Mouse (Mus musculus): Measurements from ENCODE around the gene Spice1. TPM values are rescaled to one million over a fixed set of nuclear protein-coding genes. Genes with fewer than 3 reads are reported as not detected.

The Spice1 gene
- 29.5 and 31.1 TPM in 2 replicates for polyA plus RNA-seq (2015; fragmentation: Nextera tagmentation; extraction: Ambion mirVana)

GRCm38 (mm10) chr16:44347071-44347901, at the start of gene Spice1:
Gene Spice1 (plus strand): TSS chr16:44347121.
- ATAC-seq (ENCODE audit: insufficient number of reproducible peaks, low FRiP score, low TSS enrichment, low read depth), result peak; percentile 98
- H3K27me3 ChIP-seq, result no peaks in the 10 kb centered on the region
- H3K27ac ChIP-seq (replicated peaks), result peak within 1 kb of the TSS; percentile 94
- H3K9ac ChIP-seq, result peak within 1 kb of the TSS; percentile 72
- no peaks in the 10 kb centered on the region for H3K9me3 ChIP-seq (replicated peaks)
- H3K36me3 ChIP-seq, result no peaks in the 10 kb centered on the region
- H3K4me3 ChIP-seq (replicated peaks), result peak within 1 kb of the TSS; percentile 91
- H3K4me2 ChIP-seq (replicated peaks), result peak within 1 kb of the TSS; percentile 58
- H3K4me1 ChIP-seq, result peaks cover 11% of the 10 kb centered on the region
- under 1% methylated on average over 67 of the region's 67 CpGs for WGBS

- no peaks in the 10 kb centered on the region for H3K4me1 ChIP-seq
- no peak overlapping the region for H3K27ac ChIP-seq (replicated peaks)
- no peak overlapping the region for H3K4me2 ChIP-seq (replicated peaks)
- no peaks in the 10 kb centered on the region for H3K9me3 ChIP-seq (replicated peaks)
- no peaks in the 10 kb centered on the region for H3K36me3 ChIP-seq
- no peak for ATAC-seq (ENCODE audit: insufficient number of reproducible peaks, low FRiP score, low TSS enrichment, low read depth)
- 80% methylated on average over 20 of the region's 20 CpGs for WGBS
- no peak overlapping the region for H3K9ac ChIP-seq
- no peak overlapping the region for H3K4me3 ChIP-seq (replicated peaks)
- no peaks in the 10 kb centered on the region for H3K27me3 ChIP-seq
Measured at GRCm38 (mm10) chr16:44299438-44300093, 47.4 kb upstream of the Spice1 start.

GRCm38 (mm10) chr16:44302126-44302892, 44.6 kb upstream of the Spice1 start:
- Histone ChIP-seq H3K9ac (no peak overlapping the region), H3K36me3 (no peaks in the 10 kb centered on the region), H3K4me2 (replicated peaks) (no peak overlapping the region), H3K27ac (replicated peaks) (no peak overlapping the region), H3K4me3 (replicated peaks) (no peak overlapping the region), H3K4me1 (no peaks in the 10 kb centered on the region), H3K27me3 (no peaks in the 10 kb centered on the region), H3K9me3 (replicated peaks) (no peaks in the 10 kb centered on the region)
- ATAC-seq (ENCODE audit: insufficient number of reproducible peaks, low FRiP score, low TSS enrichment, low read depth), result no peak
- 57% methylated on average over 10 of the region's 10 CpGs for WGBS

GRCm38 (mm10) chr16:44303822-44304221, 43.1 kb upstream of the Spice1 start:
- Histone ChIP-seq H3K4me2 (replicated peaks) (no peak overlapping the region), H3K27me3 (no peaks in the 10 kb centered on the region), H3K4me3 (replicated peaks) (no peak overlapping the region), H3K27ac (replicated peaks) (no peak overlapping the region), H3K9me3 (replicated peaks) (no peaks in the 10 kb centered on the region), H3K36me3 (no peaks in the 10 kb centered on the region), H3K9ac (no peak overlapping the region), H3K4me1 (no peaks in the 10 kb centered on the region)
- ATAC-seq (ENCODE audit: insufficient number of reproducible peaks, low FRiP score, low TSS enrichment, low read depth), result no peak
- 69% methylated on average over 2 of the region's 2 CpGs for WGBS

- H3K4me3 ChIP-seq (replicated peaks), result no peak overlapping the region
- ATAC-seq (ENCODE audit: insufficient number of reproducible peaks, low FRiP score, low TSS enrichment, low read depth), result no peak
- H3K9ac ChIP-seq, result no peak overlapping the region
- H3K4me2 ChIP-seq (replicated peaks), result no peak overlapping the region
- 38% methylated on average over 3 of the region's 3 CpGs for WGBS
- H3K36me3 ChIP-seq, result no peaks in the 10 kb centered on the region
- no peaks in the 10 kb centered on the region for H3K27me3 ChIP-seq
- no peaks in the 10 kb centered on the region for H3K9me3 ChIP-seq (replicated peaks)
- no peaks in the 10 kb centered on the region for H3K4me1 ChIP-seq
- no peak overlapping the region for H3K27ac ChIP-seq (replicated peaks)
Measured at GRCm38 (mm10) chr16:44305606-44306005, 41.3 kb upstream of the Spice1 start.

GRCm38 (mm10) chr16:44313422-44313821, 33.5 kb upstream of the Spice1 start:
- Histone ChIP-seq H3K4me1 (no peaks in the 10 kb centered on the region), H3K27me3 (no peaks in the 10 kb centered on the region), H3K27ac (replicated peaks) (no peak overlapping the region), H3K4me3 (replicated peaks) (no peak overlapping the region), H3K9ac (no peak overlapping the region), H3K36me3 (no peaks in the 10 kb centered on the region), H3K4me2 (replicated peaks) (no peak overlapping the region), H3K9me3 (replicated peaks) (no peaks in the 10 kb centered on the region)
- ATAC-seq (ENCODE audit: insufficient number of reproducible peaks, low FRiP score, low TSS enrichment, low read depth), result no peak
- 74% methylated on average over 4 of the region's 4 CpGs for WGBS

GRCm38 (mm10) chr16:44316350-44316749, 30.6 kb upstream of the Spice1 start:
- no peaks in the 10 kb centered on the region for H3K36me3 ChIP-seq
- ATAC-seq (ENCODE audit: insufficient number of reproducible peaks, low FRiP score, low TSS enrichment, low read depth), result no peak
- WGBS, result 84% methylated on average over 4 of the region's 4 CpGs
- no peak overlapping the region for H3K9ac ChIP-seq
- no peaks in the 10 kb centered on the region for H3K9me3 ChIP-seq (replicated peaks)
- H3K27ac ChIP-seq (replicated peaks), result no peak overlapping the region
- no peak overlapping the region for H3K4me2 ChIP-seq (replicated peaks)
- no peaks in the 10 kb centered on the region for H3K27me3 ChIP-seq
- no peaks in the 10 kb centered on the region for H3K4me1 ChIP-seq
- no peak overlapping the region for H3K4me3 ChIP-seq (replicated peaks)

GRCm38 (mm10) chr16:44320232-44320631, 26.7 kb upstream of the Spice1 start:
- Histone ChIP-seq H3K4me2 (replicated peaks) (no peak overlapping the region), H3K36me3 (no peaks in the 10 kb centered on the region), H3K27me3 (no peaks in the 10 kb centered on the region), H3K4me1 (no peaks in the 10 kb centered on the region), H3K4me3 (replicated peaks) (no peak overlapping the region), H3K9ac (no peak overlapping the region), H3K9me3 (replicated peaks) (no peaks in the 10 kb centered on the region), H3K27ac (replicated peaks) (no peak overlapping the region)
- 71% methylated on average over 3 of the region's 3 CpGs for WGBS
- no peak for ATAC-seq (ENCODE audit: insufficient number of reproducible peaks, low FRiP score, low TSS enrichment, low read depth)

- peaks cover 18% of the 10 kb centered on the region for H3K27me3 ChIP-seq
- H3K9ac ChIP-seq, result no peak overlapping the region
- H3K4me3 ChIP-seq (replicated peaks), result no peak overlapping the region
- no peak for ATAC-seq (ENCODE audit: insufficient number of reproducible peaks, low FRiP score, low TSS enrichment, low read depth)
- H3K9me3 ChIP-seq (replicated peaks), result no peaks in the 10 kb centered on the region
- H3K4me1 ChIP-seq, result peaks cover 17% of the 10 kb centered on the region
- no peak overlapping the region for H3K27ac ChIP-seq (replicated peaks)
- no peaks in the 10 kb centered on the region for H3K36me3 ChIP-seq
- 32% methylated on average over 4 of the region's 4 CpGs for WGBS
- H3K4me2 ChIP-seq (replicated peaks), result no peak overlapping the region
Measured at GRCm38 (mm10) chr16:44328644-44329043, 18.3 kb upstream of the Spice1 start.

GRCm38 (mm10) chr16:44330657-44331056, 16.3 kb upstream of the Spice1 start:
- no peak overlapping the region for H3K9ac ChIP-seq
- no peak overlapping the region for H3K4me2 ChIP-seq (replicated peaks)
- H3K4me1 ChIP-seq, result peaks cover 17% of the 10 kb centered on the region
- no peak overlapping the region for H3K4me3 ChIP-seq (replicated peaks)
- no peaks in the 10 kb centered on the region for H3K36me3 ChIP-seq
- peaks cover 20% of the 10 kb centered on the region for H3K27me3 ChIP-seq
- no peak for ATAC-seq (ENCODE audit: insufficient number of reproducible peaks, low FRiP score, low TSS enrichment, low read depth)
- no peak overlapping the region for H3K27ac ChIP-seq (replicated peaks)
- H3K9me3 ChIP-seq (replicated peaks), result no peaks in the 10 kb centered on the region
- WGBS, result 77% methylated on average over 9 of the region's 9 CpGs

- Histone ChIP-seq H3K9me3 (replicated peaks) (no peaks in the 10 kb centered on the region), H3K4me1 (peaks cover 17% of the 10 kb centered on the region), H3K27ac (replicated peaks) (no peak overlapping the region), H3K4me3 (replicated peaks) (no peak overlapping the region), H3K9ac (no peak overlapping the region), H3K36me3 (no peaks in the 10 kb centered on the region), H3K27me3 (peaks cover 20% of the 10 kb centered on the region), H3K4me2 (replicated peaks) (no peak overlapping the region)
- ATAC-seq (ENCODE audit: insufficient number of reproducible peaks, low FRiP score, low TSS enrichment, low read depth), result no peak
- WGBS, result 18% methylated on average over 9 of the region's 9 CpGs
Measured at GRCm38 (mm10) chr16:44331154-44331553, 15.8 kb upstream of the Spice1 start.

All from embryonic facial prominence, embryonic 15.5 days (tissue).